Mouse (Mus musculus) lung, adult 2 months (tissue): ENCODE measurements around the gene Macrod2.

Experiments
- CTCF ChIP-seq: fragments of 200-500 bp; IDR thresholded peaks from 2 replicates; pipeline ENCODE4 v1.5.1; 2011; ENCODE audit warnings: mild to moderate bottlenecking, low read length, control low read depth; ENCODE audit not compliant: insufficient read depth
- POLR2A ChIP-seq: fragments of 200-500 bp; IDR thresholded peaks from 2 replicates; pipeline ENCODE4 v1.6.1; 2011; ENCODE audit warnings: low read depth, mild to moderate bottlenecking, control low read depth, low read length, borderline replicate concordance; ENCODE audit errors: extremely low read depth

DNA sequence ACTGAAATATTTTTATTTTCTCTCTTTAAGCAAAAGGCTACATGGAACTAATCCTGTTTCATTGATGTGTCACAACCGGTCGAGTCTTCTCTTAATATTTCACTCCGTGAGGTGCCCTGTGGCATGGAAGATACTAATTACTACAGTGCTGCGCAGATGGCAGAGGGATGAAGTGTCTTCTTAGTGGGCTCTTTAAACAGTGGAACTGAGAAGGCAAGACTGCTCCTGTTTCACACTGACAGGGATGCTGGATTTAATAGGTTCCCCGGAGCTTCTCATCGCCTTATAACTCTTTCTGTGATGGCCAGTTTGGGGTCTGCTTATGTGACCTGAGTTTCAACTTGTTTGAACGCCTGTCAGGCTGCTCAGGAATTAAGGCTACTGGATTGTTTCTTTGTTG lies 612.6 kb downstream of the Macrod2 start:
- TF ChIP-seq CTCF, result no peak
- no peak for TF ChIP-seq POLR2A
